Mouse (Mus musculus) lung, postnatal 25 days (tissue): ENCODE measurements around the gene Ppp2ca.
A peak's percentile ranks its signal among the peaks of the same experiment; 100 is the strongest.
"Not testable (repeated sequence)": the region's sequence is repeated elsewhere in the genome, so short reads cannot be mapped to it uniquely, and the experiment has no call there.

Experiments used
- DNase-seq: peaks from one replicate; pipeline ENCODE4 v3.0.0; 2022; ENCODE audit warnings: low spot score

Ppp2ca gene

GRCm38 (mm10) chr11:52143675-52144074 is 45.2 kb downstream of the Ppp2ca start:
- peak; percentile 31 for DNase-seq

- not testable (repeated sequence) for DNase-seq
Observed at GRCm38 (mm10) chr11:52145428-52145827, 46.9 kb downstream of the Ppp2ca start, which contains the start of gene Olfr1373. Olfr1373 (minus strand) TSS chr11:52145528.

- peak; percentile 54 for DNase-seq
Observed at GRCm38 (mm10) chr11:52163926-52164325, 65.4 kb downstream of the Ppp2ca start.

- DNase-seq, result peak; percentile 23
Observed at GRCm38 (mm10) chr11:52167126-52167525, 68.6 kb downstream of the Ppp2ca start.

- DNase-seq, result not testable (repeated sequence)
Observed at GRCm38 (mm10) chr11:52167901-52168302, 69.4 kb downstream of the Ppp2ca start.

- peak; percentile 16 for DNase-seq
Observed at GRCm38 (mm10) chr11:52168461-52168860, 70.0 kb downstream of the Ppp2ca start.
